Mouse (Mus musculus) liver, embryonic 14.5 days (tissue): ENCODE results near the gene Pars2.

ENCODE experiments used
- CTCF ChIP-seq: IDR thresholded peaks from 2 replicates; pipeline ENCODE4 v1.5.1; 2016; ENCODE audit warnings: antibody characterized with exemption, low read depth, control low read depth
- EP300 ChIP-seq: IDR thresholded peaks from 2 replicates; pipeline ENCODE4 v1.6.1; 2016; ENCODE audit warnings: antibody characterized with exemption, low read depth

- TF ChIP-seq CTCF (no peak), EP300 (no peak)
Measured at GRCm38 (mm10) chr4:106629374-106629773, 21.5 kb upstream of the Pars2 start.
